ENCODE assay signal across 8 mouse cellular contexts in genomic region chr8:60983688-60984079, GRCm38 (mm10). TPM values are rescaled to one million over a fixed set of nuclear protein-coding genes. Genes with fewer than 3 reads are reported as not detected.
DNase-seq lines count a peak whose midpoint lies in the region; ATAC-seq and TF ChIP-seq lines count a peak whose summit lies in the region.

No protein-coding gene starts in this region.

- 11% methylated on average over 9 of the region's 9 CpGs for WGBS in heart, embryonic 11.5 days (ENCODE audit: insufficient replicate concordance)
- WGBS in kidney, embryonic 16.5 days: 12% methylated on average over 9 of the region's 9 CpGs
- 5% methylated on average over 9 of the region's 9 CpGs for WGBS in midbrain, postnatal 0 days

- peak overlapping the region; percentile 78 for H3K4me3 ChIP-seq in C2C12 (ENCODE audit: insufficient read depth, poor library complexity, severe bottlenecking)
- peak overlapping the region; percentile 68 for H3K4me3 ChIP-seq in heart, embryonic 11.5 days (ENCODE audit: low read depth, low read length)
- H3K4me3 ChIP-seq in kidney, embryonic 16.5 days (ENCODE audit: low read length): peak overlapping the region; percentile 64
- H3K4me3 ChIP-seq in midbrain, postnatal 0 days (ENCODE audit: low read depth, low read length): peak overlapping the region; percentile 89

- TF ChIP-seq CTCF in C2C12 (IDR thresholded peaks at IDR 0.05; ENCODE audit: control insufficient read depth, insufficient read depth, insufficient read length): peak; percentile 6
- peak; percentile 58; the same call in 1 of the 2 replicates for TF ChIP-seq CTCF in brain, embryonic 14.5 days (IDR thresholded peaks at IDR 0.05; ENCODE audit: borderline replicate concordance, extremely low read depth, insufficient read depth, insufficient read length)
- TF ChIP-seq CTCF in midbrain, postnatal 0 days (IDR thresholded peaks at IDR 0.05): peak; percentile 76

- H3ac ChIP-seq in C2C12 (ENCODE audit: control insufficient read depth, insufficient read length, low read depth): no peak overlapping the region

- ATAC-seq in erythroid progenitor cell, adult 5-6 weeks (replicated peaks; ENCODE audit: low FRiP score, poor library complexity, severe bottlenecking): peak; percentile 75
- peak; percentile 69 for ATAC-seq in heart, embryonic 11.5 days (replicated peaks; ENCODE audit: insufficient number of reproducible peaks, low FRiP score, low TSS enrichment)
- peak; percentile 68 for ATAC-seq in kidney, embryonic 16.5 days (ENCODE audit: low FRiP score, low TSS enrichment)
- ATAC-seq in midbrain, postnatal 0 days (ENCODE audit: low FRiP score): peak; percentile 63

- no peaks in the 10 kb centered on the region for H3K36me3 ChIP-seq in C2C12 (ENCODE audit: control insufficient read depth, insufficient read depth)
- H3K36me3 ChIP-seq in heart, embryonic 11.5 days (ENCODE audit: control insufficient read depth, insufficient read depth, low read length): no peaks in the 10 kb centered on the region
- H3K36me3 ChIP-seq in kidney, embryonic 16.5 days (ENCODE audit: insufficient read depth, low read length): no peaks in the 10 kb centered on the region
- no peaks in the 10 kb centered on the region for H3K36me3 ChIP-seq in midbrain, postnatal 0 days (ENCODE audit: insufficient read depth, low read length)

- H3K79me2 ChIP-seq in C2C12 (ENCODE audit: control insufficient read depth, insufficient read depth): peaks cover 44% of the 10 kb centered on the region

- no peak for TF ChIP-seq POLR2A in brain, embryonic 14.5 days (IDR thresholded peaks at IDR 0.05; ENCODE audit: borderline replicate concordance, extremely low read depth, insufficient read depth, insufficient read length, poor library complexity, severe bottlenecking)

- peak overlapping the region; percentile 68 for H3K9ac ChIP-seq in heart, embryonic 11.5 days (ENCODE audit: low read depth, low read length)
- peak overlapping the region; percentile 81 for H3K9ac ChIP-seq in kidney, embryonic 16.5 days (replicated peaks; ENCODE audit: low read length)
- peak overlapping the region; percentile 80 for H3K9ac ChIP-seq in midbrain, postnatal 0 days (replicated peaks; ENCODE audit: low read length, poor library complexity, severe bottlenecking)

- 0 out of 2 replicates have a peak, but pooled peaks cover 3% of the 10 kb centered on the region for H3K4me1 ChIP-seq in heart, embryonic 11.5 days (ENCODE audit: control insufficient read depth, insufficient read depth, low read length)
- peaks cover 11% of the 10 kb centered on the region; the same call in 1 of the 2 replicates for H3K4me1 ChIP-seq in kidney, embryonic 16.5 days (ENCODE audit: insufficient read depth, low read length)
- H3K4me1 ChIP-seq in midbrain, postnatal 0 days (ENCODE audit: insufficient read depth, low read length): peaks cover 9% of the 10 kb centered on the region; the same call in 1 of the 2 replicates

- H3K27ac ChIP-seq in heart, embryonic 11.5 days (ENCODE audit: low read depth, low read length): peak overlapping the region; percentile 93
- H3K27ac ChIP-seq in kidney, embryonic 16.5 days (ENCODE audit: low read length): peak overlapping the region; percentile 92
- H3K27ac ChIP-seq in midbrain, postnatal 0 days (ENCODE audit: low read depth, low read length): peak overlapping the region; percentile 85

- peak overlapping the region; percentile 88 for H3K4me2 ChIP-seq in heart, embryonic 11.5 days
- H3K4me2 ChIP-seq in kidney, embryonic 16.5 days (replicated peaks; ENCODE audit: low read depth, low read length): peak overlapping the region; percentile 94
- H3K4me2 ChIP-seq in midbrain, postnatal 0 days (ENCODE audit: low read depth, low read length, poor library complexity, severe bottlenecking): peak overlapping the region; percentile 88

- DNase-seq in brain, embryonic 14.5 days (ENCODE audit: low read depth): peak; percentile 86
- DNase-seq in liver: peak; percentile 82
- peak; percentile 73 for DNase-seq in midbrain, postnatal 0 days (ENCODE audit: low spot score)
- DNase-seq in spleen, postnatal 4 days (ENCODE audit: low spot score in 2 of 2): peak; percentile 71 to 80

- no peaks in the 10 kb centered on the region for H3K27me3 ChIP-seq in C2C12 (ENCODE audit: control insufficient read depth, insufficient read depth, insufficient read length)
- H3K27me3 ChIP-seq in heart, embryonic 11.5 days (ENCODE audit: control insufficient read depth, insufficient read depth, low read length): no peaks in the 10 kb centered on the region
- H3K27me3 ChIP-seq in kidney, embryonic 16.5 days (ENCODE audit: insufficient read depth, low read length): no peaks in the 10 kb centered on the region
- H3K27me3 ChIP-seq in midbrain, postnatal 0 days (ENCODE audit: insufficient read depth, low read length): no peaks in the 10 kb centered on the region

- no peaks in the 10 kb centered on the region for H3K9me3 ChIP-seq in heart, embryonic 11.5 days (replicated peaks; ENCODE audit: control insufficient read depth, low read length)
- peaks cover 5% of the 10 kb centered on the region; the same call in 1 of the 2 replicates for H3K9me3 ChIP-seq in kidney, embryonic 16.5 days (ENCODE audit: low read length)
- no peaks in the 10 kb centered on the region for H3K9me3 ChIP-seq in midbrain, postnatal 0 days (ENCODE audit: low read length)

- H3K79me3 ChIP-seq in C2C12 (ENCODE audit: low read depth): peaks cover 23% of the 10 kb centered on the region

TF ChIP-seq in C2C12, 6 proteins besides CTCF, POLR2A, EP300 and RAD21:
- TF ChIP-seq CEBPB (IDR thresholded peaks at IDR 0.05; ENCODE audit: low read depth) (no peak), FOSL1 (IDR thresholded peaks at IDR 0.05; ENCODE audit: insufficient read depth, low read length, poor library complexity, severe bottlenecking) (no peak), MYOD1 (IDR thresholded peaks at IDR 0.05; ENCODE audit: control insufficient read depth, insufficient read length, low read depth) (no peak), MYOG (IDR thresholded peaks at IDR 0.05; ENCODE audit: control insufficient read depth, extremely low read depth, insufficient read length) (no peak), MAX (IDR thresholded peaks at IDR 0.05) (no peak), USF1 (IDR thresholded peaks at IDR 0.05; ENCODE audit: low read depth) (no peak)

RNA-seq across cellular contexts. Expression of gene Clcn3, which starts 0.6 kb away (rescaled TPM):
- 4.4 TPM for polyA plus RNA-seq in C2C12 (2012; fragmentation: generic; extraction: Trizol)
- polyA plus RNA-seq in brain, embryonic 14.5 days (2012; rRNA removed): 35.8 and 47.3 TPM in 2 replicates
- 293 and 374 TPM in 2 replicates for total RNA-seq in erythroid progenitor cell, adult 5-6 weeks (2015; ENCODE audit: low replicate concordance)
- 484 and 559 TPM in 2 replicates for total RNA-seq in erythroid progenitor cell, adult 5-6 weeks (2017; ENCODE audit: low replicate concordance)
- polyA plus RNA-seq in heart, embryonic 11.5 days (2014; fragmentation: Nextera tagmentation; extraction: Ambion mirVana): 24.4 and 29.2 TPM in 2 replicates
- polyA plus RNA-seq in kidney, embryonic 16.5 days (2015; fragmentation: Nextera tagmentation; extraction: Ambion mirVana): 29.8 and 32.4 TPM in 2 replicates
- total RNA-seq in midbrain, postnatal 0 days (2014; rRNA removed): 96.5 and 121 TPM in 2 replicates
- polyA plus RNA-seq in midbrain, postnatal 0 days (2015; fragmentation: Nextera tagmentation; extraction: Ambion mirVana): 78.8 and 79.5 TPM in 2 replicates

RNA-seq across cellular contexts. Expression of gene Nek1, which starts 9.3 kb away (rescaled TPM):
- 1.5 TPM for polyA plus RNA-seq in C2C12 (2012; fragmentation: generic; extraction: Trizol)
- 10.9 and 14.8 TPM in 2 replicates for polyA plus RNA-seq in brain, embryonic 14.5 days (2012; rRNA removed)
- total RNA-seq in erythroid progenitor cell, adult 5-6 weeks (2015; ENCODE audit: low replicate concordance): 14.3 and 15.9 TPM in 2 replicates
- total RNA-seq in erythroid progenitor cell, adult 5-6 weeks (2017; ENCODE audit: low replicate concordance): 20.4 and 21.5 TPM in 2 replicates
- 15.4 and 16.4 TPM in 2 replicates for polyA plus RNA-seq in heart, embryonic 11.5 days (2014; fragmentation: Nextera tagmentation; extraction: Ambion mirVana)
- polyA plus RNA-seq in kidney, embryonic 16.5 days (2015; fragmentation: Nextera tagmentation; extraction: Ambion mirVana): 20.4 and 21.6 TPM in 2 replicates
- total RNA-seq in midbrain, postnatal 0 days (2014; rRNA removed): 15.0 and 17.5 TPM in 2 replicates
- 22.0 and 22.4 TPM in 2 replicates for polyA plus RNA-seq in midbrain, postnatal 0 days (2015; fragmentation: Nextera tagmentation; extraction: Ambion mirVana)

Comparison
In these comparisons a context has a peak if more than half of its experiments do, and no peak if none do; other contexts are left out.
1. Peak in every context shown above with its lines: DNase-seq, ATAC-seq, H3K4me3 ChIP-seq and H3K27ac ChIP-seq.
2. CTCF ChIP-seq: peak in every context shown above with its lines; median percentile 76 in midbrain, postnatal 0 days; 58 in brain, embryonic 14.5 days; 6 in C2C12.